Mouse (Mus musculus) lung, postnatal 4 days (tissue): ENCODE results near the gene Zmiz1.

Experiments
- DNase-seq, 2 experiments: peaks; one replicate each; pipeline ENCODE4 v3.0.0; 2021

The Zmiz1 gene

DNA sequence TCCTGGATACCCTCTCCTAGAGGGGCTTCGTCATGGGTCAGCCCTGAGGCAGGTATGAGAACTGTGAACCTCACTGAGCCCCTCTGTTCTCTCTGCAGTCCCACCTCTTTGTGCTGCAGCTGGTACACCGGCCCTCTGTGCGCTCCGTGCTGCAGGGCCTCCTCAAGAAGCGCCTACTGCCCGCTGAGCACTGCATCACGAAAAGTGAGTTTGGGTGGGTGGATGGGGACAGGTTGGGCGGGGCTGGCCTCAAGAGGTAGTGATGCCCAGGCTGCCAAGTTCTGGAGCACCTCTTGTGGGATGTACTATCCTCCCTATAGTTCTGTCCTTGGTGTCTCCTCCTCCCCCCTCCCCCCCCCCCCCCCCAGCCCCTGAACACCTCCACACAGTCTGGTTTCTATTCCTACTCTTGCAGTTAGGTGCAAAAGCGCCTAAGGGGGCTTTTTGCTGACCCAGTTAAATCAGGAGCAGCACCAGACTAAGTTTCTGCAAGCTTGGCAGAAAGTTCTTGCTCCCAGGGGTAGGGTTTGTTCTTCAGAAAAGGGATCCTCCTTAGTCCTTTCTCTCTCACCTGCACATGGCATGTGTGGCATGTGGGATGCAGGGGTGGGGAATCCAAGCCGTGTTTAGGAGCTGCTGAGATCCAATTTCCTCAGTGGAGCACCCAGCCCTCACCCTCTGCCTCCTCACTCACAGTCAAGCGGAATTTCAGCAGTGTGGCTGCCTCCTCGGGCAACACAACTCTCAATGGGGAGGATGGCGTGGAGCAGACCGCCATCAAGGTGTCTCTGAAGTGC lies 195.6 kb downstream of the Zmiz1 start:
- DNase-seq = no peak

DNA sequence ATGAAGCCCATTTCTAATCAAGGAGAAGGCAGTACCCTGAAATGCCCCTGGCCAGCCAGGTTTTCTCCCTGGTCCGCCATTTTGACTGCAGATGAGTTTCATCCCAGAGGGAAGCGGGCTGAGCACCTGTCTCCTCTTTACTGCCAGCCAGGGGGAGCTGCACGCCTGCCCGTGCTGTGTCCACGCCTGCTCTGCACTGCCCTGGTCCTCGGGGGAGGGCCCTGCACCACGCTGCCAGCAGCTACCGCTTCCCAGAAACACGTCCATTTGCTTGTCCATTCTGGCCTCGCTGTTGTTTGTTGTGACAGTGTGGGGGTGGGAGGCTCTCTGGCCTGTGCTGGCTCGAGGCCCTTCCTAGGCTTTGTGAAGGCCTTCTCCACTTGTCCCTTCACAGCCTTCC lies 201.7 kb downstream of the Zmiz1 start:
- DNase-seq = no peak

DNA sequence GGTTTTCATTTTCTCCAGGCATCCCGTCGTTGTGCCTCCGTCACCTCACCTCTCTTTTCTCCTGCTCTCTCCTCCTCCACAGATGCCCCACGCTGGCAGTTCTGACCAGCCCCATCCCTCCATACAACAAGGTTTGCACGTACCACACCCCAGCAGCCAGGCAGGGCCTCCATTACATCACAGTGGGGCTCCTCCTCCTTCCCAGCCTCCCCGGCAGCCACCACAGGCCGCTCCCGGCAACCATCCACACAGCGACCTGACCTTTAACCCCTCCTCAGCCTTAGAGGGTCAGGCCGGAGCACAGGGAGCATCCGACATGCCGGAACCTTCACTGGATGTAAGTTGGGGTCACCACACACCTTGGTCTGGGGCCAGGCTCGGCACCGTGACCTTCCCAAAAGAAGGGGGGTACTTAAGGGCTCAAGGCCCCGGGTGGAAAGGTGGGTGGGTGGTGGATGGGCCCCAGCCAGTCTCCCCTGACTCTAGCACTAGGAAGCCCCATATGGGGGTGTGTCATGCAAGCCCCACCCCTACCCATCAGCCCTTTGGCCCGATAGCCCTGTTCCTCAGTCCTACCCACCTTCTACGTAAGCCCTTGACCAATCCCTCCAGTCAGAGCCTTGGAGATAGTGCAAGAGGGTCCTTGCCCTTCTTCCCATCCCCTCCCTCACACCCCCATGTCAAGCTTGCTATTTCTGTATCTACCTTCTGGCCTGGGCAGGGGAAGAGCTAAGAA lies 202.4 kb downstream of the Zmiz1 start:
- no peak for DNase-seq

DNA sequence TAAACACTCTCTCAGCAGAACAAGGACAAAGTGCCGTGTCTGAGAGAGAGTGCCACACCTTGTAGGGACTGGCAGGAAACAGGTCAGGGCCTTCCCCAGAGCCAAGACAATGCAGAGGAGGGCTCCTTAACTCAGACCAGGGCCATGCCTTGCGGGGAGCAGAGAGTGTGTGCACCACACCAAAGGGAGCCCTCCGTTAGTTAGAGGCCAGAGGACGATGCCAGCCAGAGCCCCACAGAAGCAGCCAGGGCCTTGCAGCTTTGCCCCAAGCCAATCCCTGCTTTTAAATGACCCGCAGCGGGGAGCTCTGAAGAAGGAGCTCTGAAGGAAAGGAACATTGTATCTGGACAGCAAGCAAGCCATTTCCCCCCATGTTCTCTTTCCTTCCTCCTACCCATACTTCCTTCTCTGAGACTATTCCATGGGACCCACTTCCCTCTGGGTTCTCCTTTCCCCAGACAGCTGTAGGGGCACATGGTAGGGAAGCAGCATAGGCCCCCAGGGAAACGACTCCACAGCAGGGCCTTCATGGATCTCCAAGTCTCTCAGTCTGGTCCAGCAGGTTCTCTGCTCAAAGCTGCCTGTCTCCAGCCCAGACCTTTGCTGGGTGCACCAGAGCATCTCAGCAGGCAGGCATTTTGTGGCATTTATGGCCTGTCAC lies 204.8 kb downstream of the Zmiz1 start:
- DNase-seq = no peak

DNA sequence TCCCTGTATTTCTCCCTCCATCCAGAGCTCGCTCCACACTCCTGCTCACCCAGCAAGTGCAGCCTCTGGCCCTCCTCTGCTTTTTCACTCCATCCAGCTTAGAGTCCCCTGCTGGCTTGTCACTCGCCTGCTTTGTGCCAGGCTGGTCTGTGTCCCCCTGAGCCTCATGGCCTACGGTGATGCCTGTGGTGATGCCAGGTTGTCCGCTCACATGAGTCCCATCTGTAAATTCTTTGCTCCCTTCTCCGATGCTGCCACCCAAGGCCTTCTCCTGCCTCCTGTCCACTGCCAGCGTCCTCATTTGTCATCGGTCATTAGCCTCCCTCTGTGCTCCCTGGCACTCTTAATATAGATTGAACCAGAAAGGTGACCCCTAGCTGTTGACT lies 205.3 kb downstream of the Zmiz1 start:
- DNase-seq = no peak

DNA sequence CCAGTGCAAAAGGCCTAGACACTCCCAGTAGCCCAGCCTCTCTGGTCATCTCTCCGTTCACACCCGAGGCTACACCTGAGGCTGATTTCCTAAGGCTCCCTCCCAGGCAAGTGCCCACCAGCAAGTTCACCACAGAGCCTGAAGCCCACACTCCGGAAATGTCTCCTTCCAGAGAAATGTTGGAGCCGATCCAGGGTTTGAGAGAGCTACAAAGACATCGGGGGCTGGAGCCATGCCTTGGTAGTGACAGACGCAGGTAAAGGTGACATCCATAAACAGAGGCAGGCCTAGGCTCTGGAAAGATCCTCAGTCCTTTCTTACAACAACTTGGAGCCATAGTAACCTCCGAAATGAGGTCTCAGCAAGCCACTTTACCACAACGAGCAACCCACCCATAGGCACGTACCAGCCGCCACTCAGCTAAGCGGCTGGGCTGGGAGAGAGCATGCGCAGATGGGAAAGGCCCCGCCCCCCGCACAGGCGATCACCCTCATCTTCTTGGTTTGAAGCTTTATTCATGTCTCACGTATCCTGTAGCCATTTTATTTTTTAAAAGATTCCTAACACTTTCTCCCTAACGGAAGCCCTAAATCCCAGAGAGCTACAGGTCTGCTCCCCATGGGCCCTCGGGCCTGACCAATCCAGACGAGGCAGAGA lies 206.5 kb downstream of the Zmiz1 start:
- DNase-seq = no peak

DNA sequence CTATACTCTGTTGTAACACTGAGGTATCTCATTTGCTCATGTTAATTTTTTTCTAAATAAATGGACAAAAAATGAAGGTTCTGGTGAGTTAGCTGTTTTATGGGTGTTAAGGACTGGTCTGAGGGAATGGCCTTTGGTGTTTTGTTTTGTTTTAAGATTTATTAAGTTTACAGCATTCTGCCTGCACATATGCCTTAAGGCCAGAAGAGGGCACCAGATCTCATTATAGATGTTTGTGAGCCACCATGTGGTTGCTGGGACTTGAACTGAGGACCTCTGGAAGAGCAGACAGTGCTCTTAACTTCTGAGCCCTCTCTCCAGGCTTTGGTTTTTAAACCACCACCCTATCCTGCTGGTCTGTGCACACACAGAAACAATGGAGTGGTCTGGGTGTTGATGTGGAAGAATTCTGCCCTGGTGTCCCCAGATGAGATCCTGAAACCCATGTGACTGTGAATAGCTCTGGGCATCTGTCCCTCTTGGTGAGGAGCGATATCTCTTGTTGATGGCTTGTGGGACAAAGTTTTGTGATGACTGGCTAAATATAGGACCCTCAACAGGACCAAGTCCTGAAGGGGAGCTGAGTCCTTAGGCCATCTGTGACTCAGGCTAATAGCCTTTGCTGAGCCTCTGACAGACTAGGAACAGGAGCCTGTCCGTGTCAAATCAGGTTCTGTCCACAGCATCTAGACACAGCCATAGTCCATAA lies 207.8 kb downstream of the Zmiz1 start:
- DNase-seq = no peak

DNA sequence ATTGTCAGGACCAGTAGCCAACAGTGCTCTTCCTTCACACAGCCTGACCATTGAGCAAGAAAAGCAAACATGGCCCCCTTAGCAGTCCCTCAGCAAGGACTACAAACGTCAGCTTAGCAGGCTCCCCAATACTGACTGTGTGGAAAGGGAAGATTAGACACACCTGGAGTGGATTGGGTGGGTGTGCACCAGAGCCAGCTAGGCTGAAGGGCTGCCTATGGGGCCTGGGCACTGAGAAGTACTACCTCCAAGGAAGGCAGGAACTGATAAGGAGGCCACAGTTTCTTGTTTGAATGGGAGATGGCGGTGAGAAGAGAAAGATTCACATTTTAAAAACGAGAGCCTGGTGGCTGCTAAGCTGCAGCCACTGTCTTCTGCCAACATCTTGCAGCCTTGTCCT lies 208.6 kb downstream of the Zmiz1 start:
- no peak for DNase-seq

DNA sequence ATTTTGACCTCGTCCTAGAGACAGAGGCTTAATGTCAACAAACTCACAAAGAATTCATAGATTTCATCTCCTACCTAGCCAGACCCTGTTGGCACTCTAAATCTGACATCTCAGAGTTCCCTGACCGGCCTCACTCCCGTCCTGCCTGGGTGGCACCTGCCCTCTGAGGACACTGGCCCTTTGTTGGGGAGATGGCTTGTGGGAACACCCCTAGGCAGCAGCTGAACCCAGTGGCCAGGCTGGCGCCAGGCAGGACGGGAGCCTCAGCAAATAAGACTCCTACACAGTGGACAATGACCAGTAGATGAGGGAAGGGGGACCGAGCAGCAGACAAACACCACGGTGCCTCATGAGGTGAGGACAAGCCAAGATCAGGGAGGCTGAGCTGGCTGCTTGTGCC lies 220.6 kb downstream of the Zmiz1 start:
- no peak for DNase-seq

DNA sequence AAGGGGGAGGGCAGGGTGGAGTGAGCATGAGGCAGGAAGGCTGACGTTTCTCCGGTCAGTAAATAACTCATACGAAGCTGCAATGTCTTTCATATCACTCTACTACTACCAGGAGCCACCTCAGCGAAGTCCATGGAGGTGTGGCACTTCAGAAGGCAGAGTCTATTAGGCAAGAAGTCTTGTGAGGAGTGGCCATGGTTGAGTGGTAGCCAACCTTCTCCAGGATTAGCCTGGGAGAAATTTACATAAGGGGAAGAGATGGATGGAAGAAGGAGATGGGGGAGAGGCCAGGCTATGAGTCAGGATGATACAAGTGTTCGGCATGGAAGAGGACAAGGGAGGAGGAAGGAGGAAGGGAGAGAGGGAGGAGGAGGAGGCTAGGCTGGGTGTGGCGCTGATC lies 223.0 kb downstream of the Zmiz1 start:
- DNase-seq = no peak

DNA sequence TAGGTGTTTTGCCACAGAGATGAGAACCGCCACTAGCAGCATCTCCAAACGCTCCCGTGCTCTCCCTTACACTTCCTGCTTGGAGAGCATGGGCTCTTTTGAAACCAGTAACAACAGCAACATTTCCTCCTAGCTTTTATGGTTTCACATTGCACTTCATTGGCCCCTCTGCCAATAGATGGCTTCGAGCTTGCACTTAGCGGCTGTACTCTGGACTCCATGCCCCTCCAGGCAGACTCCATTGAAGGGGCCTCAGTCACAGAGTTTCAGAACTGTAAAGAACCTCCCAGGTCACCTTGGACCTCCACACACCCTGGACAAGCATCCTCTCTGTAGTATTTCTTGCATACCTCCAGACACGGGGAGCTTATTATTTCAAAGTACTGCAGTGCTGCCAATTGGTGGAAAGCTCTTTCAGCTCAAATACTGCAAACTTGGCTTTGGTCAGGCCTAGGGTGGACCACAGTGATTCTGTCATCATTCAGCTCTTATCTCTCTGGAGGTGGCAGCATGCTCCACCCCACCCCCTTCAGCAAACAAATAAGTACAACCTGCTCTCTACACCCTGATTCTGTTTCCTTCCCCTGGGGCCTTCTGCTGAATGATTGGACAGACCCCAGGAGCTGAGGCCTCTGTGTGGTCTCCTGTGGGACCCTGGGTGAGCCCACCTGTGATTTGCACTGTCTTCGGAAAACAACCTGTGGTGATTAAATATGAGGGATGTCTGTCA lies 227.4 kb downstream of the Zmiz1 start:
- no peak for DNase-seq

DNA sequence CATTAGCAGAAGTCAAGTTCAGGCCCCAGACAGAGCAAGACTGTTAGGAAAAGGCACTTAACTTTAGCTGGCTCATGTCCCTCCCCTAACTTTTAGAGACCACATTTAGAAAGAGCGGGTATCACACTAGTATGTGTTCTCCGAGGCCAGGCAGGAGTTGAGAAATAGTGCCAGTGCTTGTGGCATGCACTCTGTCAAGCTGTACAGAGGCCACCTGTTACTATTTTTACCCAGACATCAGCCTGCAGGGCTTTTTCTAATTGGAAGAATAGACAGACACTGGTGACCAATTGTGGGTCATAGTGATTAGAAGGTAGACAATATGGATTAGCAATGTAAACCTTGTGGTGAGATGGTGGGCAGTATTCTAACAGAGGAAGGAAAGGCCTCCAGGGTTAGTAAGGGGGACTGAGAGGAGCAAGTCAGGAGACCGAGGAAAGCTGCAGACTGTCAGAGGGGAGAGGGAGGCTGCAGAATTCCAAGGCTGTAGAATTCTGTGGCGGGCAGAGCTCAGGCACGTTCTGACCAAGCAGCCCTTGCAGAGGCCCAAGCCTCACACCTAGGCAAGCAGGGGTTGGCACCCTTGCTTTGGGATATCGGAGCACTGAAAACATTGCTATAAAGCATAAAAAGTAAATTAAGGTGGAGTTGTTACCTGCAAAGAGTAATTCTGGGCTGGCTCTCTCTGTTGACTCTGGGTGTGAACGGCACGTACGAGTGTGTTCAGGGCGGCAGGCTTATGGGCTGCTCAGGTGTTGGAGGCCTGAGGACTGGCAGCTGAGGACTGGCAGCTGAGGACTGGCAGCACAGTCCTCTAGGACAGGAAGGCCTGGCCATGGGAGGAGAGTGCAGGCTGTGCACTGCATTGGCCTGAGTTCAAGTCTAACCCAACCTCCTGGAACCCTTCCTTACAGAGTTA lies 228.3 kb downstream of the Zmiz1 start:
- no peak for DNase-seq

DNA sequence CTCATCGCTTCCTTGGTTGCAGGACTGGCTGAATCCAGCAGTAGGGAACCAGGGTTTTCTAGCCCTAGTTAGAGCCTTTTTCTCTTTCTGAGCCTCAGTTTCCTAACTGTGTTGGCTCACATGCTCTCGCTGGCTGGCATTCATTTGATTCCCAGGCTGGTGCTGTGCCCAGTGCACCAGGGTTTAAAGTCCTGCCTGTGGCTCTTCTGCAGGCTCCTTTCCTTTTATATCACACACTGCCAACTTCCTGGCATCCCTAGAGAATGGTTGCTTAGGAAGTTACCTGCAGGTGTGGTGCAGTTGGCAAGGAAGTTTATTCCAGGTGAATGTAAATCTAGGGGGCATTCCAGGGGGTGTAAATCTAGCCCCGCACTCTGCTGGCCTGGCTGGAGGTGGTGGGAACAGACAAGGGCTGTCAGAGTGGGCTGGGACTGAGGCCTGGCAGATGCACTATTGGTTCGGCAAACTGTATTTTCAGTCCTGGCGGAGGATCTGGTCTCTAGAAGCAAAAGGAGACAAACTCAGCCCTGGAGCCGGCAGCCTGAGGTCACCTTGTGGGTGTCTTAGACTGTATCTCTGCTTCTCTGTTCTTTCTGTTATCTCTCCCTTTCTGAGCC lies 234.4 kb downstream of the Zmiz1 start:
- DNase-seq = no peak

DNA sequence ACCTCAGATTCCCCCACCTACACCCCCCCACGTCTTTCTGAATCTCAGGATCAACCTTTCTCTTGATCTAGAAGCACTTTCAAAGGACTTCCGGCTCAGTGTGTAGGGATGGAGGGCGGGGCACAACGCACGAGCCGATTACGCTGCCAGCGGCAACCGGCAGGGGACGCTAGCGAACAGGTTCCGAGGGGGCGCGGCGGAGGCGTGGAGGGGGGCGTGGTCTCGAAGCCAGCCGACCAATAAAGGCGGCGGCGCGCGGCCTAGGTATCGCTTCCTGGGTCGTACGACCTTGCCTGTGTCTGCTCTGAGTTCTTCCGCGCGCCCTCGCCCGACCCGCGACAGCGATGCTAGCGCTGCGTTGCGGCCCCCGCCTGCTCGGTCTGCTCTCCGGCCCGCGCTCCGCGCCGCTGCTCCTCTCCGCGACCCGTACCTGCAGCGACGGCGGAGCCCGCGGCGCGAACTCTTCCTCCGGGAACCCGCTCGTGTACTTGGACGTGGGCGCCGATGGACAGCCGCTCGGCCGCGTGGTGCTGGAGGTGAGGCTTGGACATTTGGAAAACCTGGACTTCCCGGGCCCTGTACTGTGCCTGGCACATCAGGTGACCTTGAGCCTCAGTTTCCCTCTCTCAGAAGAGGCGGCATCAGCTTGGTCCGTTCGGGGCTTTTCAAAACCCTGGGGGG lies 235.0 kb downstream of the Zmiz1 start, which contains the start of gene Ppif:
Gene Ppif (plus strand): TSS at position 267 of the 681 bp plus-strand sequence.
- DNase-seq = peak; percentile 96 to 98

DNA sequence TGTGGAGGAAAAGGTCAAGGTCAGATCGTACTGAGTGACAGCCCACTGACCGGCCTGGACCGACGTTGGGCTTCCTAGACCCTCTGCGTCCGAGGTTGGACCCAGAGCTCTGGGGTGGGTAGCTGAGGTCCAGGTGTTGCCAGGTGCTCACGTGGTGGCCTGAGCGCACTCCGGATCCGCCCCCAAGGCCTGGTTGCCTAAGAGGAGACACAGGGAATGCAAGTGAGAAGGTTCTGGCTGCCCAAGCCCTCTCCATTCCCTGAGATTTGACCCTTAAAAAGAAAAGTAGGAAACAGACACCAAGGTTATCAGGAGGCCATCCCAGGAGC lies 235.5 kb downstream of the Zmiz1 start:
- peak; percentile 25 to 51 for DNase-seq

DNA sequence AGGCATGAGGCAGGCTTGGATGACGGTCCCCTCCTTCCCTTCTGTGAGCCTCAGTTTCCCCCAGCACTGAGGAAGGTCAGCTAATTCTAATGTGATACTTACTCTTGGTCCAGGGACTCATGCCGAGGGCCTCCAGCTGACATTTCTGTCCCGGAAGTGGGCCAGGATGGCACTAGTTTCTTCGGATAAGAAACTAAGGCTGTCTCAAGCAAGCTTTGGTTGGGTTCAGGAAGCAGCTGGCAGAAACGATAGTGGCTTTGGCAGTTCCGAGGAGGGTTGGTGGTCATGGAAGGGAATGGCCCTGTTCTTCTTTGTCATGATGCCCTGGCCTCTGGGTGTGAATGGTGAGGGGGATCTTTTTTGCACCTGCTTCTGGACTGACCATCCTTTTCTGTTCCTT lies 236.1 kb downstream of the Zmiz1 start:
- no peak for DNase-seq

DNA sequence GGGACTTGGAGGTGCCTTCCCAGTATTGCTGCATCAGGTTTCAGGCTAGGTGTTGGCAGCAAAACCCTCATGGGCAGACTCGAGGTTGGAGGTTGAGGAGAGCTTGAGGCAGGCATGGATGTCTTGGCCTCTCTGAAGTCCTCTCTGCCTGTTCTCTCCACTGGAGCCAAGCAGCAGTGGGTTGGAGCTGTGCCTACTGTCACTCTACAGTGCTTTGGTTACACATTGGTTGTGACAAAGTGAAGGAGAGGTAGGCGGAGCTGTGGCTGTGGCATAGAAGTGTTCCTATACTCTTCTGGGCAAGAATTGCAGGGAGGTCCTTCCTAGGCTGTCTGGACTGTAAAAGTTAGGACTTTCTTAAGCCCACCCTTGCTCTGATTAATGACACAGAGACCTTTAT lies 237.4 kb downstream of the Zmiz1 start:
- no peak for DNase-seq

DNA sequence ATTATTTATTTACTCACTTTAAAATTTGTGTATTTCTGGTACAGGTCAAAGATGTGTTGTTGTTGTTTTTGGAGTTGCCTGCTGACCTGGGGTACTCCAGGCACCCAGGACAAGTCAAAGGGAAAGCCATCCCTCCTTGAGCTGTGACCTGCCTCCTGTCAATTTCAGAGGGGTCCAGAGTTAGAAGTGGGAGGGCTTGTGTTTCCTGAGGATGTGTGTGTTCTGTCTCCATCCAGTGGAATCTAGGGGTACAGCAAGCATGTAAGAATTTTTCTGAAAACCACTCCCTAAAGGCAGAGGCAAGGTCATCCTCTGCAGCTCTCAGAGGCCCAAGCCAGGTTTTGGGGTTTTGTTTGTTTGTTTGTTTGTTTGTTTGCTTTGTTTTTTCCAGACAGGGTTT lies 243.0 kb downstream of the Zmiz1 start:
- peak in 1 of 2 experiments; percentile 38 for DNase-seq

DNA sequence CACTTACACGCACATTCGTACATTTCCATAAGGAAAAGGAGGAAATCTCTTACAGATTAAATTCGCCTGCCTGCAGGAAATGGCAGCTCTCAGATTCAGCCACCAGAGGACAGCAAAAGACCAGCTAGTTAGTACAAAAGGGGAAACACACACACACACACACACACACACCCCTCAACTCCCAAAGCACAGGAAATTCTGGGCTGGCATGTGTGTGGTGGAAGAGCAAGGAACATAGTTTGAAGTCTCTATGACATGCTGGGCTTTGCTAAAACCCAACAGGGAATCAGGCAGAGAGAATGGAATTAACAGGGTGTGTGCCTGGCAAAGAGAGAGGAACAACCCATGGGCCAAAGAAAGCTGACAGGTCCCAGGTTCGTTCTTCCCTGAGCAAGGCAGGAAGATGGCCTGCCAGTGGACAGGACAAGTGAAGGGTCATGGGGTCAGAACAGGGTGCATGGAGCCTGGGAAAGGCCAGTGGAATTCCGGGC lies 248.8 kb downstream of the Zmiz1 start:
- peak; percentile 68 to 80 for DNase-seq

DNA sequence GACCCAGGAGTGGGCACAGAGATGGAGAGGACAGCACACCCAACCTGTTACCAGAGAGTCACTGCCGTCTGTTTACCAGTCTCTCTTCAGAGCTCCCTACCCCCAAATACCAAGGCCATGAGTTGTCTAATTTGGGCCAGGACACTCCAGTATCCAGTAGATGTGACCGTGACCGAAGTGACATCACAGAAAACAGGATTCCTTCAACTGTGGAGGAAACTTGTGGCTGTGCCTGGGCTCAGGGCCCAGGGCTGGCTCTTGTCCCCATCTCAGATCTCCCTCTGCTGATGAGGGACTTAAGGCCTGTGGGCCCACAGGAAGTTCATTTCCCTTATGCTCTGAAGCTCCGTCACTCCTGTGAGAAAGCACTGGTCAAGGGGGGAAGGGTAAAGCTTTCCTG lies 249.5 kb downstream of the Zmiz1 start:
- DNase-seq = peak; percentile 69 to 86
